Mouse (Mus musculus): ENCODE results near the gene Prdm16. TPM values are rescaled to one million over a fixed set of nuclear protein-coding genes. Genes with fewer than 3 reads are reported as not detected.
A peak's percentile ranks its signal among the peaks of the same experiment; 100 is the strongest.

The Prdm16 gene
- total RNA-seq, 2 experiments from 2014 or later, result 20.7 to 22.2 TPM

DNA sequence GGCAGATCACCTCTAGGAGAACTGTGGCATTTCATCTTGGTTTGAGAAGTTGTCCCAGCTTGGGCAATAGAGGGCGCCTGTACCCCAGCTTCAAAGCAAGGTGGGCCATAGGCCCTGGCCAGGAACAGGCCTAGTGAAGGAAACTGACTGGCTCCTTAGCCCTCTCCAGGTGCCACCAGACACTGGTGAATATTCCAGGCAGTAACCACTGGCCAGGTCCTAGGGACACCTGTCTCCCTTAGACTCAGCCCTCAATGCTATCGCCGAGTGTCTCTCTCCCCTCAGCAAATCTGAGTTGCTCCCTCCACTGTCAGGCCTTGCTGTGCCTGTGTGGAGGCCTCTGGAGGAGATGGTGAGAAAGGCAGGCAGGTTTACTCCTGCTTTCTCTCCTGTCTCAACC lies 187.3 kb downstream of the Prdm16 start:
- peak; percentile 59 to 60 for DNase-seq
- intact Hi-C loops (cut with DNase I), result no loop called here

DNA sequence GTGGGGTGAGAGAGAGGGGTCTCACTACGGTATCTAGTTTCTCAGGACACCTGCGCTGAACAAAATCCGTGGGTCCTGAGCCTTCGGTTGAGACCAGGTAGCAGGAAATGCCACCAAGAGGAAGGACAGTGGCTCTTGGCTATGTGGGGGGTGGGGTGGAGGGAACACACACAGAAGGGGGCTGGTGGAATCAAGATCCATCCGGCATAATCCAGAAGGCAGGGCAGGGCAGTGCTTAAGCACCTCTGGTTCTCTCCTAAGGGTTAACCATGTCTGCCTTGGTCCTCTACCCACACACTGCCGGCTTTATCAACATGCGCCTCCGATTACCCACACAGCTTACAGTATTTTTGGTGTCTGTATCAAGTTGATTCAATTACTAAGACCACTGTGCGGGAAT lies 191.0 kb downstream of the Prdm16 start:
- no peak for DNase-seq
- intact Hi-C loops (cut with DNase I), result no loop called here

DNA sequence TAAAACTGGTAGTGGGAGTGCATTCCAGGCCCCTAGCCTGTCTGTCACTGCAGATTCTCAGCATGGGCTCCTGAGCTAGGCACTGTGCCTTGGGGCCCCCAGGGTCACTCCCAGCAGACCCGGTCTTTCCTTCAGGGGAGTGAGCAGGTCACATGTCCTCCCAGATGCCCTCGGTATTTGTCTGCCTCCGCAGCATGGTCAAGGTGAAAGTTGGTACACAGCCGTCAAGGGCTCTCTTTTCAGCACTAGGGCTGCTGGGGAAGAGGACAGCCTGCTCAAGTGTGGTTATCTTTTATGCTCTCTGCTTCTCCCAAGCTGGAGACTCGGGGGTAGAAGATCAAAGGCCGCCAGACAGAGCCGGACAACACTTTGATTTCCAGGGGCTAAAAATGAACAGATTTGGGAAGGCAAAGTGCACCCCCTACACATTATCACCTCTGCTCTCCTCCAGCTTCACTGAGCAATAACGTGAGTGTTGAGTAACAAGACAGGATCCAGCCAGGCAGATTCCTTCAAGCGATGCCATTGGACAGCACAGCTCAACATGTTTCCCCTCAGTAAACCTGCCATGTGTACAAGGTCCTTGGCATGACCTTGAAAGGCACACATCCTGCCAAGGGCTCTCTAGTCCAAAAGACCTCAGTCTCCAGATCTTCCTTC lies 193.9 kb downstream of the Prdm16 start:
- DNase-seq, result peak; percentile 46 to 54
- intact Hi-C loops (cut with DNase I), result loop anchor here (2.0 kb wide), 1 partner anchor 114 kb away; no protein-coding TSS in a partner anchor

DNA sequence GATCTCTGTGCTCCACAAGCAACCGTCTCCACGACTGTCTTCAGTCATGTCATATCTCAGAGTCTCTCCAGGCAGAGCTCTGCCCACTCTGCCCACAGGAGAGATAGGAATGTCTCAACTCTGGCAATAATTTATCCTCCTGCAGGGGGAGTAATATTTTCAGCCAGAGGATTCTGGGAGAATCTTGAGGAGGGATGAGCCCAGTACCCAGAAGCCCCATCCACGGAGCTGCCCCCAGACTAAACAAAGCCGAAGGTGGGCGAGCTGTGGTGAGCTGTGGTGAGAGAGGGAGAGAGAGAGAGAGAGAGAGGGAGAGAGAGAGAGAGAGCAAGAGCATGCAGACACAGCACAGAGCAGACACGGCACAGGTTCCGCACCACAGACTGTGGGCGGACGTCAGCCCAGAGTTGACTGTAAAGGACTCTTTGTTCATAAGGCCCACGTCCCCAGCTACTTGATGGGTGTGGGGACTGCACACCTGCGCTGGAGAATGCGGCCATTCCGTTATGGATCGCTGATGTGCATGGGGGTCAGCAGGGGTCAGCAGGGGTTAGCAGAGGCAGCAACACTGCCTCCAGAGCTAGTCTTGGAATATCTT lies 197.1 kb downstream of the Prdm16 start:
- intact Hi-C loops (cut with DNase I), result no loop called here

DNA sequence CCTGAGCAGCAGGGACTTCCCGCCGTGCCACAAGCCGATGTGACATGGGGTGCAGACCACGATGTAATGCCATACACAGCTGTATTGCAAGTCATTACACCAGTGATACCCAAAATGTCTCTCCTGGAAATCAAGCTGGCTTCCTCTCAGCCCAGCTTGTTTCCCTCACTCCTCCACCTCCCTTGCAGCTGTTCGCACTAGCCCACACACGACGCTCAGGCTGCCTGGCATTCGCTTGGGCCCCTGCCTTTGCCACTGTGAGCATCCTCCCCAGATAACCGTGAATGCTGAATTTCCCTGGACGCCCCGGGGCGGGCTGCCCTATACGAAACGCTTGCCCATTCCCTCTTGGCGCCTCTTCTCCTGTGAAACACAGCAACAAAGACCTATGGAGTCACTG lies 198.1 kb downstream of the Prdm16 start:
- DNase-seq, result no peak
- intact Hi-C loops (cut with DNase I), result no loop called here

More for the DNA sequence above, 197.1 kb downstream of the Prdm16 start:
- DNase-seq, result no peak

DNA sequence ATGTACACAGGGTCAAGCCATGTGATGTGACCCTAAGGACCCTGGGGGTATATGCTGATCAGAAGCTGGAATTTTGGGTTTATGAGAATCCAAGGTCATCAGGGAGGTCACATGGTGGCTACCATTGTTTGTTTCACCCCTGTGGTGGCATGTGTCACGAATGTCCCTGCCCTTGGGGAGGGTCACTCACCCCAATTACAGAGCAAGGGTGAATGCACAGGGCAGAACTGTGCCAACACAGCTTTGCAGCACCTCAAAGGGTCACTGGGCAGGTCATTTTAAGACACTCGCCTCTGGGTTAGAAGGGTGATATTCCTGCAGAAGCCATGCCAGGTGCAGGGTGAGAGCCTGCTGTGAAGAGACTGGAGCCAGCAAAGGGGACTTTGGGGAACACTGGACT lies 206.9 kb downstream of the Prdm16 start:
- intact Hi-C loops (cut with DNase I), result no loop called here
- no peak for DNase-seq

DNA sequence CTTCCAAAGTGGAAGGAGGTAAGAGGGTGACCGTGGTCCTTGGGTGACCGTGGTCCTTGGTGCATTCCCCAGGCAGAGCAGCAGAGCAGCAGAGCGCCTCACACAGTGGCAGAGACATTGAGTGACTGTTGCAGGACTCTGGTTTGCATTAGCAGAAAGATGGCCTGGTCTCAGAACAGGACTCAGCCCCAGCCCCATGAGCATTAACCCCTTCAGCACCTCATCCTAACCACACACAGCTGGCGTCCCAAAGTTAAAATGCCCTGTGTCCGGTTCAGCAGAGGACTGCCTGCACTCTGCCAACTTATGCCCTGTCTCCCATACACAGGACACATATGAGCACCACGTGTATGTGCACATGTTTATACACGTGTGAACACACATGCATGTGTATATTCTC lies 209.8 kb downstream of the Prdm16 start:
- intact Hi-C loops (cut with DNase I), result no loop called here
- DNase-seq, result no peak

DNA sequence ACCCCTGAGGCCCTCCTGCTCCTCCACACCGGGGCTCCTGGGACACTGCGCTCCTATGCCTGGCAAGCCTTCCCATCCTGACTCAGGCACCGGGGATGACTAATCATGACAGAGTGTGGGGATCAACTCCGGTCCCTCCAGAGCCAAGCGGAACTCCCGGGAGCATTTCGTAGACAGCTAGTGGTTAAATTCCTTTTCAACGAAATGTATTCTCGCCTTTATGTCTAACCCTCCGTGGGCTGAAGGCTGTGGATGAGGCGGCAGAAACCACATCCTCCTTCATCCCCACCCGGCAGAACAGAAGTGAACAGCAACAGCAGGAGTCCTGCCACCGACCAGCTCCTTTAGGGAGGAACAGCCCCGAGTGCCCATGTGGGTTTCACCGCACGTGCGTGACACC lies 211.4 kb downstream of the Prdm16 start:
- intact Hi-C loops (cut with DNase I), result no loop called here
- DNase-seq, result peak; percentile 49 to 55

DNA sequence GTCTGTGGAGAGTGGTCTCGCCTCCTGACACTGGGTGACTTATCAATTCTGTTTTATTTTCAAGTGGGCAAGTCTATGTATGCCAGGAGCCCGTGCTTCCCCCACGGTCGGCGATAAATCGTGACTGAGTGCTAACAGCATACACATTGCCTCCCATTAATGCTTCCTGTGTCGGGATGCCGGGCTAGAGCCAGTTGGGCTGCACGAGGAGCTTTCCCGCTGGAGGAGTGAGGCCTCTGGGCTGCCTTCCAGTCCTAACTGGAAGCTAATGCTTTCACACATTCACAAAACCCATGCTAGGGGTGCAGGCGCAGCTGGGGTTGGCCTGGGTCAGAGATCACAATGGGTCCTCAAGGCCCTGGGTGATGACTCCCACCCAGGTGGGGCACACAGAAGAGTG lies 212.0 kb downstream of the Prdm16 start:
- intact Hi-C loops (cut with DNase I), result no loop called here
- peak; percentile 64 to 69 for DNase-seq

DNA sequence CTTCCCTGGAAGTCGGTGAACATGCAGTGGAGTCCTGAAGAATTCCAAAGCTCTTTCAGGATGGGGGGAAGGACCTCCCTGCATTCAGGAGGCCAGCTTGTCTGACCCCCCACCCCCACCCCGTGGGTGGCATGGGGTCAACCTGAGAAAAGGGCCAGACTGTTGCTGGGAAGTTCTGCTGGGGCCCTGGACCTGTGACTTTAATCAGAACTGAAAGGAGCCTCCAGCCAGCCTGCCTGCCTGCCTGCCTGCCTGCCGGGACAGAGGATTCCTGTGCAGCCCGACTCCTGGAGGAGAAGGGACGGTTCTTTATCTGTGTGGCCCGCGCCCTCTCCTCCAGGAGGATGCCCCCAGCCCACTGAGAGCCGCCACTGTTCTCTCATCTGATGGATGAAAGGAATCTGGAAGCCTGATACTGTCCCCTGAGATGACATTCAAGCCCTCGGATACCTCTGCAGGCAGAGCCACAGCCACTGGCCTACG lies 214.2 kb downstream of the Prdm16 start:
- no peak for DNase-seq
- intact Hi-C loops (cut with DNase I), result no loop called here

DNA sequence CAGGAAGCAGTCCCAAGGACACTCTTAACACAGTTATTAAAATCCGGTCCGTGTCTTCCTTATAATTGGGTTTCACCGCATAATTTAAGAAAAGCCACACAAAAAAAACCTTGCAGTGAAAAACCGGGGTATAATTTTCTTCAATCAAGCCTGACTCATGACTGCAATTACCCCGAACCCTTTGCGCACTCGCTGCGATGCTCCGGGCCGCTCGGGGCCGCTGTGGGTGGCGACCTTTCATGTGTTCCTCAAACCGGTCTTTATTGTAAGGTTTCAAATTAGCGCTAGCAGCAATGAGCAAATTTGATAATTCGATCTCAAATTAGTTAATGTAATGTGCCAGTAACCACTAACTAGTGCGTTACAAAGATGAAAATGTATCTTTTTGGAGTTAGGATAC lies 215.9 kb downstream of the Prdm16 start:
- no peak for DNase-seq
- intact Hi-C loops (cut with DNase I), result no loop called here

DNA sequence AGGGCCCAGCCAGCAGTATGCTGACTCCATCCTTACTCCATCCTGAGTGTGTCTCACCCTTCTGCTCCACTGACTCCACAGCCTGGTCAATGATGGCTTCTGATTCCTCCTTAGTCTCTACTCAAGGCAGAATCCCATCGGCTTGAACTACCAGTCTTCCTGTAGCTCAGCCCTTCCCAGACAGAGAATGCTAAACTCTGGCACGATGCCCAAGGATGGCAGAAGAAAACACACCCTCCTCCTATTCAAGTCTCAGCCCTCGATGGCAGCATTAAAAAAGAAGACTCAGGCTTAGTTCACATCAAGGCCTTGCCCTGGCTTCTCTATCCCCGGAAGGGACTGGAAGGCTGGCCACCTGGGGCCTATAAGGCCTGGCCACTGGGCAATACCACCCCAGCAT lies 216.9 kb downstream of the Prdm16 start:
- intact Hi-C loops (cut with DNase I), result no loop called here
- DNase-seq, result no peak

DNA sequence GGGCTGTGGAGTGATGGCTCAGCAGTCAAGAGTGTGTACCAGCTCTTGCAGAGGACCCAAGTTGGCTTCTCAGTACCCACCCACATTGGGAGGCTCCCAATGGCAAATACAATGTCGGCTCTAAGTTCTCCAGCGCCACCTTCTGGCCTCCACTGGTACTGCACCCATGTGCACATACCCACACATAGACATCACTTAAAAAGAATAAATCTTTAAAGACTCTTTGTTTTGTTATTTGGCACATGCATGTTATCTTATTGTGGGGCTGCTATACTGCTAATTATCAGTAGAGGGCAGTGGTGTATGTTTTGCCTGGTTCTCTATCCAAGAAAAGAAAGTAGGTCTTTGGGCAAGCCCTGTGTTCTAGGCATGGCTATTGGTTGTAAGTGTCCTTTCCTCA lies 217.7 kb downstream of the Prdm16 start:
- intact Hi-C loops (cut with DNase I), result no loop called here

DNA sequence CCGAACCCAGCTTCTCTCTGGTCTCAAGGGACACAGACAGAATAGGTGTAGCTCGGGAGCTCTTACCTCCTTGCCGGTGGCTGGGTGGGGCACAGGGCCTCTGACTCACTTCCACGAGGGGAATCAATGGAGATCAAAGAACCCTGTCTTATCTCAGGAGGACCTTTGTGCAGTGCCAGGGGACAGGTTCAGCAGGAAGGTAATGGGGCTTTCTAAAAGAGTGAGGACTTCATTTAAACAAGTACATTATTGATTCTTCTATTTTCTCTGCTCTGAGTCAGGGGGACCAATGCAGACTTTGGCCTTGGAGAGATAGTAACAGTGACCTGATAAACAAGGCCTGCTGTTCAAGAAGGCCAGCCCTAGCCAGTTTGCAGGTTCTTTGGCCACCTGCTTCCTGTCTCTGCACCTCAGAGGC lies 218.3 kb downstream of the Prdm16 start:
- intact Hi-C loops (cut with DNase I), result no loop called here
- no peak for DNase-seq

More for the DNA sequence above, 217.7 kb downstream of the Prdm16 start:
- no peak for DNase-seq

DNA sequence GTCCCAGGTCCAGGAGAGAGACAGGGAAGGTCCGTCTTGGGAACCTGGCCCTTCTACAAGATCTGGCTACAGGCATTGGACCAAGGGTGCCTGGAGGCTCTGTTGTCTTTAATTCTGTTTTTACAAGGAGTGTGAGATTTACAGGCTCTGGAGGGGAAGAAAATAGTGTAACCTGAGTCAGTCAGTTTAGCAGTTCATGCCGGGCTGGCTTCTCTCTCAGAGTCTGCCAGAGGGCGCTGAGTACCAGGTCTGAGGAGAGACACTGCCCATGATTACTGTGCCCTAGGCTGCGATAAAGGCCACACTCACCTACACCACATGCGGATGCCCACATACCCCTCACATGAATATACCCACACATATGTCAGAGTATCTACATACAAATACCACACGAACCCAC lies 219.9 kb downstream of the Prdm16 start:
- intact Hi-C loops (cut with DNase I), result no loop called here
- DNase-seq, result no peak

DNA sequence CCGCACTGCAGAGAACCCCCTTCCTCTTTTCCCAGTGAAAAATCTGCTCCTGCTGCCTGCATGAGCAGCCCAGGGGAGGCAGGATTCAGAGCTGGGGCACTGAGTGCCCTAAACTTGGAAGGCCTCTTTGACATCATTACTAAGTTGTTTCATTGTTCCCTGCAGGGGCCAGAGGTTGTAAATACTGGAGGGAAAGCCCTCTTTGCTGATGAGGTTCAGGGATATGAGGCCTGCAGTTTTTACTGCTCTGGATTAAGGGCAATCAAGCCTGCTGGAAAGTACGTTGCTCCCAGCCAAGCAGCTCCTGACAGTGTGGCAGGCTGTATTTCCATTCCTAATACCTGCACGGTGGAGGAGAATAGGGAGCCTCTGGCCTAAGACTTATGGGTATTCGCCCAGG lies 221.8 kb downstream of the Prdm16 start:
- intact Hi-C loops (cut with DNase I), result no loop called here
- DNase-seq, result no peak

DNA sequence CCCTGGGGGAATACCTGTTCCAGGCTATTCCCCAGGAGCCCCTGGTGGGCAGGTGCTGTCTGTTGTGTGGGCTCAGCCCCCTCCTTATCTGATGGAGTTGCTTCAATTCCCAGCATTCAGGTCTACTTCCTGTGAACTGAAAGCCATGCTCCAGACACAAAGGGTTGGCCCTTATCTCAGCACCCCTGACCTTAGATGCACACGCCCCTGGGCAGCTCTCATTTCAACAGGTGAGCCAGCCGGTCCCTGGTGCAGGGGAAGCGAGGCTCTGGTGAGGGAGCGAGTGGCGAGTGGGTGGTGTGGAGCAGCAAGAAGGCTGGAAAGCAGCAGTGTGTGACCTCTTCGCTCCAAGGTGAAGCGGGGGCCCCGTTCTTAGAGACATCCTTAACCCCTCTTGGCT lies 226.1 kb downstream of the Prdm16 start:
- intact Hi-C loops (cut with DNase I), result no loop called here

DNA sequence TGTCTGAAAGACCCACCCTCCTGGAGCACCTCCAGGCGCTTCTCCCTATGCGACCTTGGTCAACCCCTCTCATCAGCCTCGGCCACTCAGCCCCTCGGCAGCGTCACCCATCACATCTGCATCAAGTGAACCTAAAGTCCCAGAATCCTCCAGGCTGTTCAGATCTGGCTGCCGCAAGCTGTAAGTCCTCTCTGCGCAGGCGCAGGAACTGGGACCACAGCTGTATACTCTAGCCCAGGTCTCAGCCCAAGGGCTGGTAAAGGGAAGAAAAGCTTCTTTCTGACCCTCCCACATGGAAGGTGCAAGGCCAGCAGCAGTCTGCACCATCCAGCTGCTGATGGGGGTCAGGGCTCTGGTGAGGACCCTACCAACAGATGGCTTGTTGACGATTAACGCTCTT lies 226.8 kb downstream of the Prdm16 start:
- no peak for DNase-seq
- intact Hi-C loops (cut with DNase I), result no loop called here

More for the DNA sequence above, 226.1 kb downstream of the Prdm16 start:
- DNase-seq, result no peak

DNA sequence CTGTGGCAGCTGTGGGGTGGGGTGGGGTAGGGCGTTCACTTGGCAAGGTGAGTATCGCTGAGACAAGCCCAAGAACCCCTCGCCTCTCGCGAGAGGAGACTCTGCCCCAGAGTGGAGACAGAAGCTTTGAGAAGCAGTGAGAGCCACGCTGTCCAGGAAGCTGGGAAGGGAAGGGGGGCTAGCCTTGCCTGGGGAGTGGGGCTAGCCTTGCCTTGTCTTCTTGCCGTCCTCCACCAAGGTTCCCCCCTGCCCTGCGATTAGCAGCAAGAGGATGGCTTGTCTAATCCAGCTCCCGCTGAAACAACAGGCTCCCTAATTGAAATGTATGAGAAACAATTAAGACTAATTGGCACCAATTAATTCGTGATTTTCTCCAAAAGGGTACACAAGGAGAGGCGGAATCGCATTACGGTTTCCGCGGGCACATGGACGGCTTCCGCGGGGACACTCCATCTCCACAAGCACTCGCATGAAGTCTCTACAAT lies 227.4 kb downstream of the Prdm16 start:
- intact Hi-C loops (cut with DNase I), result no loop called here
- DNase-seq, result no peak

DNA sequence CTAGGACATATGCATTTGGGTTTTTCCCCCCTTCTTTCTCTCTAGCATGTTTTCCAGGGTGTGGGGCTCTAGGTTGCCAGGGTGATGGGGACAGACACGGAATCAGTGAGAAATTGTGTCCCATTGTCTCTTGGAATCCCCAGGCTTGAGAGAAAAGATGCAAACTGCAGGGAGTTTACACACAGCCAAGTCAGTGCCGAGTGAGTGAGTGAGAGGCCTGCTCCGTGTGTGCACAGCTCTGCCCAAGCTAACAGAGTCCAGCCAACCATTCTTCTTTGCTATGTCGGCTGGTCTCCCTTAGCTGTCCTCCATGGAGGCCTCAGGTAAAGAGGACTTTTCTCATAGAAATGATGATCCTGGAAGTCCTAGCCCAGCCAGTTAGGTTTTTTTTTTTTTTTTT lies 233.7 kb downstream of the Prdm16 start:
- intact Hi-C loops (cut with DNase I), result no loop called here

DNA sequence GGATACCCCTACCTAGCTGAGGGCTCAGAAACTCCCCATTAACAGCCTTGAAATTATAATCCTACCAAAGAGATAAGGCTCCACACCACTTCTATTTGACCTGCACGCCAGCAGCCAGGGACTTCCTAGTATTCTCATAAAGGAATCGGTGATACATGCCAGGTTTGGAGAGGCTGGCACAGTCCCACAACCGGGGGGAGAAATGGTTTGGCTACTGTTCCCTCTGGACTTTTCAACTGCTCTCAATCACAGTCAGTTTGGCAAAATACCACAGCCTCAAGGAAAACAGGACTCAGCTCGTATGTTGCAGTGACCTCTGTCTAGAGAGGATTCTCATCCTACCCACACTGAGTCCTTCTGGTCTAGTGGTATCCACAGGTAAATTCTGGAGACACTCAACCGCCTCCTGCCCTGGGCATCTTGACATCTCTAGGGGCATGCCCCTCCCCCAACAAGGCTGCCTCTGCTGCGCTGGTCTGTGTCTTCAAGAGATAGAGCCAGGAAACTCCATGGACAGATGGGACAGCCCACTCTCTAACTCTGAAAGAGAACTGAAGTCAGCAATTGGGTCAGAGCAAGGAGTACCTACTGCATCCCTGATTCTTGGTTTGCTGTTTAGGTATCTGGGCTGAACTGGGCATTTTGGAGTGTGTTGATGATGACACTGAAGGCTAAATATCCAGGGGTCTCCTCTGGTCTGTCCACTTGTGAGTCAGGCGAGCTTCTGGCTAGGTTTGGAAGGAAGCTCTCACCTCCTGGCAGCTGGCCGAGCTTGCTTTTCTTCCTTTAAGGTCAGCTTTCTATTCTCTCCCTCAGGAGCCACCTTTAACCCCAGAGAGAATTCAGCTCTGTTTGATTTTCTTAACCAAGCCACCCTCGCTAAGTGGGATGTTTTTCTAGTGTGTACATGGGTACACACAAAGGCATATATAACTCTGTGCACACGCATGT lies 234.4 kb downstream of the Prdm16 start:
- DNase-seq, result peak; percentile 75 to 79
- intact Hi-C loops (cut with DNase I), result no loop called here

More for the DNA sequence above, 233.7 kb downstream of the Prdm16 start:
- DNase-seq, result no peak

Data from heart, postnatal 10 days (tissue).